Mouse (Mus musculus): ENCODE results near the gene Rcsd1. TPM values are rescaled to one million over a fixed set of nuclear protein-coding genes. Genes with fewer than 3 reads are reported as not detected.

Rcsd1 gene
- polyA plus RNA-seq, 1 experiment from 2014 or later: 7.1 TPM

GRCm38 (mm10) chr1:165653126-165653885 is 56.3 kb downstream of the Rcsd1 start:
- no peaks in the 10 kb centered on the region for H3K4me1 ChIP-seq (ENCODE audit: control insufficient read depth, insufficient read depth, low read length)
- H3K27me3 ChIP-seq (ENCODE audit: control insufficient read depth, insufficient read depth, low read length): no peaks in the 10 kb centered on the region
- no peak overlapping the region for H3K4me2 ChIP-seq (ENCODE audit: low read depth)
- no peak overlapping the region for H3K9ac ChIP-seq (ENCODE audit: low read length)
- no peak for ATAC-seq (ENCODE audit: insufficient read depth, low FRiP score, low TSS enrichment)
- no peaks in the 10 kb centered on the region for H3K9me3 ChIP-seq (ENCODE audit: control insufficient read depth, low read length)
- H3K36me3 ChIP-seq (ENCODE audit: control insufficient read depth, insufficient read depth, low read length): no peaks in the 10 kb centered on the region
- H3K4me3 ChIP-seq (ENCODE audit: low read depth, low read length): no peak overlapping the region
- no peak overlapping the region for H3K27ac ChIP-seq (ENCODE audit: low read depth, low read length)
- 82% methylated on average over 14 of the region's 14 CpGs for WGBS
- no peak for DNase-seq (ENCODE audit: low spot score)

DNA sequence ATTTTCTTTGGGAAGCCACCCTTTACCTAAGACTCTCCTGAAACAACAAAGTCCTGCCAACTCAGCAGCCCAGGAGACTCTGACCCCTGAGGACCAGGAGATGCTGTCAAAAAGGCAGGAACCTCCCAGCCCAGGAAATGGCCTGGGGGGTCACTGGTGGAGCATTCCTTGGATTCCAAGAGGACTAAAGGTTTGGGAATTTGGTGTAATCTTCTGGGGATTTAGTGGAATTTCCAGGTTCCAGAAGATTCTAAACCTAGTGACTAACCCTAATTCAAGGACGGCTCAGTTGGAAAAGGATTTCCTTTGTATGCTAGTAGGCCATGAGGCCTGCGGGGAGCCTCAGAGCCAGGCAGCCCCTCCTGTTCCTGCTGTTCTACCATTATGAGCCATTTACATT is 57.0 kb downstream of the Rcsd1 start:
- no peak for ATAC-seq (ENCODE audit: insufficient read depth, low FRiP score, low TSS enrichment)

GRCm38 (mm10) chr1:165651158-165651557 is 58.4 kb downstream of the Rcsd1 start:
- H3K27me3 ChIP-seq (ENCODE audit: control insufficient read depth, insufficient read depth, low read length): no peaks in the 10 kb centered on the region
- H3K27ac ChIP-seq (ENCODE audit: low read depth, low read length): no peak overlapping the region
- 78% methylated on average over 5 of the region's 5 CpGs for WGBS
- H3K9ac ChIP-seq (ENCODE audit: low read length): no peak overlapping the region
- ATAC-seq (ENCODE audit: insufficient read depth, low FRiP score, low TSS enrichment) (no peak), DNase-seq (ENCODE audit: low spot score) (no peak)
- no peak overlapping the region for H3K4me3 ChIP-seq (ENCODE audit: low read depth, low read length)
- H3K4me1 ChIP-seq (ENCODE audit: control insufficient read depth, insufficient read depth, low read length): no peaks in the 10 kb centered on the region
- no peaks in the 10 kb centered on the region for H3K9me3 ChIP-seq (ENCODE audit: control insufficient read depth, low read length)
- H3K4me2 ChIP-seq (ENCODE audit: low read depth): no peak overlapping the region
- no peaks in the 10 kb centered on the region for H3K36me3 ChIP-seq (ENCODE audit: control insufficient read depth, insufficient read depth, low read length)

More for the DNA sequence above, 57.0 kb downstream of the Rcsd1 start:
- WGBS: 86% methylated on average over 2 of the region's 2 CpGs
- Histone ChIP-seq H3K4me1 (ENCODE audit: control insufficient read depth, insufficient read depth, low read length) (no peaks in the 10 kb centered on the region), H3K4me2 (ENCODE audit: low read depth) (no peak overlapping the region), H3K9ac (ENCODE audit: low read length) (no peak overlapping the region), H3K27ac (ENCODE audit: low read depth, low read length) (no peak overlapping the region), H3K36me3 (ENCODE audit: control insufficient read depth, insufficient read depth, low read length) (no peaks in the 10 kb centered on the region), H3K27me3 (ENCODE audit: control insufficient read depth, insufficient read depth, low read length) (no peaks in the 10 kb centered on the region), H3K9me3 (ENCODE audit: control insufficient read depth, low read length) (no peaks in the 10 kb centered on the region), H3K4me3 (ENCODE audit: low read depth, low read length) (no peak overlapping the region)
- no peak for DNase-seq (ENCODE audit: low spot score)

GRCm38 (mm10) chr1:165645102-165645501 is 64.5 kb downstream of the Rcsd1 start:
- 79% methylated on average over 4 of the region's 4 CpGs for WGBS
- Histone ChIP-seq H3K4me1 (ENCODE audit: control insufficient read depth, insufficient read depth, low read length) (no peaks in the 10 kb centered on the region), H3K4me3 (ENCODE audit: low read depth, low read length) (no peak overlapping the region), H3K9me3 (ENCODE audit: control insufficient read depth, low read length) (no peaks in the 10 kb centered on the region), H3K27ac (ENCODE audit: low read depth, low read length) (no peak overlapping the region), H3K4me2 (ENCODE audit: low read depth) (no peak overlapping the region), H3K9ac (ENCODE audit: low read length) (no peak overlapping the region), H3K36me3 (ENCODE audit: control insufficient read depth, insufficient read depth, low read length) (no peaks in the 10 kb centered on the region), H3K27me3 (ENCODE audit: control insufficient read depth, insufficient read depth, low read length) (no peaks in the 10 kb centered on the region)
- DNase-seq (ENCODE audit: low spot score): no peak
- ATAC-seq (ENCODE audit: insufficient read depth, low FRiP score, low TSS enrichment): no peak

DNA sequence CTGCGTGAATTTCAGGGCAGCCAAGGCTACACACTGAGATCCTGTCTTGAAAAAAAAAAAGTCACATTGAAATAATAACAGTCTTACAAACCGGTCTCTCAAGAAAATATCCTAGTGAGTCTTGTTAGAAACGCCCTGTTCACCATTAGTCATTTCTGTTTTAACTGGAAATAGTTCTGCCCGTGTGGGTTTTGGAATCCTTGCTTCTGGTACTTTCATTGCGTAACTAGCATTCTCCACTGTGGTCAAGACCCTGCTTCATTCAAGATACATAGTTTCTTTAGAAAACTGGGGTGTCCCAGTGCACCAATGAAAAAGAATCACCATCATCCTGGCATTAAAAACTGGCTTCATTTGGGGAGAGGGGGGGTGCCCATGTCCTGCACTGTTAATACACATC is 65.8 kb downstream of the Rcsd1 start:
- ATAC-seq (ENCODE audit: insufficient read depth, low FRiP score, low TSS enrichment) (no peak), DNase-seq (ENCODE audit: low spot score) (no peak)
- Histone ChIP-seq H3K4me2 (ENCODE audit: low read depth) (no peak overlapping the region), H3K27ac (ENCODE audit: low read depth, low read length) (no peak overlapping the region), H3K27me3 (ENCODE audit: control insufficient read depth, insufficient read depth, low read length) (no peaks in the 10 kb centered on the region), H3K9ac (ENCODE audit: low read length) (no peak overlapping the region), H3K36me3 (ENCODE audit: control insufficient read depth, insufficient read depth, low read length) (no peaks in the 10 kb centered on the region), H3K4me3 (ENCODE audit: low read depth, low read length) (no peak overlapping the region), H3K9me3 (ENCODE audit: control insufficient read depth, low read length) (no peaks in the 10 kb centered on the region), H3K4me1 (ENCODE audit: control insufficient read depth, insufficient read depth, low read length) (no peaks in the 10 kb centered on the region)
- 80% methylated on average over 5 of the region's 5 CpGs for WGBS

DNA sequence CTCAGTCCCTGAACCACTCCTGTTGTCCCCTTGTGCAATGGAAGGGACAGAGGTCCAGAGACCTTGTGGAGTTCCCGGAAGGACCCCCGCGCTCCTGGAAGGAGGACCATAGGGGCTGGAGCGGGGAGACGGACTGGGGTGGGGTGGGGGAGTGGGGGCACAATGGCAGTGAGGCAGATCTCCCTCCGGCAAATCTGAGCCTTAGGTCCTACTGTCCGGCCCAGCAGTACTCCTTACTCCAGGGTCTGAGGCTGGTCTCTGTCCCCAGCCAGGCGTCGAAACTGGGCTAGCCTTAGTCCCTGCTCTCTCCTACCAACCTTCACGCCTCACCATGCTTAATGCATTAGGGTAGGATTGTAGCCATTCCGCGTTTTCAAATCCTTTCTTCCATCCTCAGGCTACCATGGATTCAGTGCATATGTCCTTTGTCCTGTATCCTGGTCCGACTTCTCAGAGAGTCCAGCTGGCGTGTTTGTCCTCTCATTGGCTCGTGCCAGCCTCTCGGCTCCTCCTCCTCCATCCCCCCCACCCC is 66.7 kb downstream of the Rcsd1 start:
- Histone ChIP-seq H3K4me2 (ENCODE audit: low read depth) (peak overlapping the region; percentile 55), H3K4me1 (ENCODE audit: control insufficient read depth, insufficient read depth, low read length) (no peaks in the 10 kb centered on the region), H3K27ac (ENCODE audit: low read depth, low read length) (peak overlapping the region; percentile 90), H3K27me3 (ENCODE audit: control insufficient read depth, insufficient read depth, low read length) (no peaks in the 10 kb centered on the region), H3K36me3 (ENCODE audit: control insufficient read depth, insufficient read depth, low read length) (no peaks in the 10 kb centered on the region), H3K9ac (ENCODE audit: low read length) (peak overlapping the region; percentile 94), H3K4me3 (ENCODE audit: low read depth, low read length) (peak overlapping the region; percentile 75), H3K9me3 (ENCODE audit: control insufficient read depth, low read length) (no peaks in the 10 kb centered on the region)
- peak; percentile 76 for DNase-seq (ENCODE audit: low spot score)
- ATAC-seq (ENCODE audit: insufficient read depth, low FRiP score, low TSS enrichment): peak; percentile 83
- 0% methylated on average over 16 of the region's 16 CpGs for WGBS

- ATAC-seq (ENCODE audit: insufficient read depth, low FRiP score, low TSS enrichment) (peak; percentile 79), DNase-seq (ENCODE audit: low spot score) (peak; percentile 89)
- Histone ChIP-seq H3K9me3 (ENCODE audit: control insufficient read depth, low read length) (no peaks in the 10 kb centered on the region), H3K9ac (ENCODE audit: low read length) (peak overlapping the region; percentile 94), H3K4me1 (ENCODE audit: control insufficient read depth, insufficient read depth, low read length) (no peaks in the 10 kb centered on the region), H3K27me3 (ENCODE audit: control insufficient read depth, insufficient read depth, low read length) (no peaks in the 10 kb centered on the region), H3K27ac (ENCODE audit: low read depth, low read length) (peak overlapping the region; percentile 90), H3K4me2 (ENCODE audit: low read depth) (peak overlapping the region; percentile 55), H3K36me3 (ENCODE audit: control insufficient read depth, insufficient read depth, low read length) (no peaks in the 10 kb centered on the region), H3K4me3 (ENCODE audit: low read depth, low read length) (peak overlapping the region; percentile 75)
- WGBS: under 1% methylated on average over 75 of the region's 75 CpGs
These were observed 67.5 kb downstream of the Rcsd1 start for GRCm38 (mm10) chr1:165641786-165642771.

- DNase-seq (ENCODE audit: low spot score) (peak; percentile 72), ATAC-seq (ENCODE audit: insufficient read depth, low FRiP score, low TSS enrichment) (peak; percentile 52; the same call in 1 of the 2 replicates)
- 6% methylated on average over 16 of the region's 16 CpGs for WGBS
- Histone ChIP-seq H3K4me2 (ENCODE audit: low read depth) (peak overlapping the region; percentile 25; the same call in 1 of the 2 replicates), H3K9me3 (ENCODE audit: control insufficient read depth, low read length) (no peaks in the 10 kb centered on the region), H3K36me3 (ENCODE audit: control insufficient read depth, insufficient read depth, low read length) (no peaks in the 10 kb centered on the region), H3K4me1 (ENCODE audit: control insufficient read depth, insufficient read depth, low read length) (no peaks in the 10 kb centered on the region), H3K9ac (ENCODE audit: low read length) (peak overlapping the region; percentile 54), H3K4me3 (ENCODE audit: low read depth, low read length) (peak overlapping the region; percentile 75), H3K27me3 (ENCODE audit: control insufficient read depth, insufficient read depth, low read length) (no peaks in the 10 kb centered on the region), H3K27ac (ENCODE audit: low read depth, low read length) (no peak overlapping the region)
These were observed 68.2 kb downstream of the Rcsd1 start for GRCm38 (mm10) chr1:165641271-165641771.
